Mouse (Mus musculus): ENCODE results near the gene Zfp839. TPM values are rescaled to one million over a fixed set of nuclear protein-coding genes. Genes with fewer than 3 reads are reported as not detected.

Gene Zfp839
- polyA plus RNA-seq, 1 experiment = 4.1 TPM

DNA sequence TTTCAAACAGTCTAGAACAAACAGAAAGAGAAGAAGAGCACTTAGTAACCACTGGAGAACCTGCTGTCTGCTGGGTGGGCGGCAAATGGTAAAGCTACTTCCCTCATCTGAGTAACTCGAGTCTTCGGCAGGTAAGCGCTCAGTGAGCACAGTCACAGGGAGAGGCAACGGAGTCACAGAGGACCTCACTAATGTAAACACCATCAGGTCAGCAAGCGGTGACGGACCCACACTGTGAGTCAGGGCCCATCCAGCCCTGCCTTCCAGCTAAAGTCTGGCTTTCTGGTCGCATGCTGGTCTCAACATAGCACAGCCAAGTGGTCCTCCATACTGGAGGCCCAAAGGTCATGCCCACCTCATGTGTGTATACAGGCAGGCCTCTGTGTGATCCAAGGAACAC is 30.7 kb upstream of the Zfp839 start:
- no peak for DNase-seq (ENCODE audit: low read depth)
- TF ChIP-seq POLR2A (IDR thresholded peaks at IDR 0.05; ENCODE audit: borderline replicate concordance, extremely low read depth, insufficient read depth, insufficient read length, poor library complexity, severe bottlenecking) (no peak), CTCF (IDR thresholded peaks at IDR 0.05; ENCODE audit: borderline replicate concordance, extremely low read depth, insufficient read depth, insufficient read length) (no peak)

DNA sequence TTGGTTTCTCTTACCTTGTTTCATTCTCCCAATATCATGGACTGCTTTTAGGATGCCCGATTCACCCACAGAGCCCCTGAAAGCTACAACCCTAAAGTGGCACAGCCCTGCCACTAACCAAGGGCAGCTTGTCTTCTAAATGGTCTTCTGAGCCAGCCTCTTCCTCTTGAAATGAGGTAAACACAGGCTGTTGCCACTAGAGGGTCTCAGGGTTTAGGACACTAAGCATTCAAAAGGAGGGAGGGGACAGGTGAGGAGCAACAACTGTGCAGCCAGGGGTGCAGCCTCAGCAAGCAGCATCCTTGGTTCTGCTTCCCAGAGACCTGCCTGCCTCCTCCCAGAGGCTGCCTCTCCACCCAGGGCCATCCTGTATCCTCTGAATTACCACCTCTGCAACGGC is 28.3 kb upstream of the Zfp839 start:
- no peak for DNase-seq (ENCODE audit: low read depth)
- TF ChIP-seq POLR2A (IDR thresholded peaks at IDR 0.05; ENCODE audit: borderline replicate concordance, extremely low read depth, insufficient read depth, insufficient read length, poor library complexity, severe bottlenecking) (no peak), CTCF (IDR thresholded peaks at IDR 0.05; ENCODE audit: borderline replicate concordance, extremely low read depth, insufficient read depth, insufficient read length) (no peak)

DNA sequence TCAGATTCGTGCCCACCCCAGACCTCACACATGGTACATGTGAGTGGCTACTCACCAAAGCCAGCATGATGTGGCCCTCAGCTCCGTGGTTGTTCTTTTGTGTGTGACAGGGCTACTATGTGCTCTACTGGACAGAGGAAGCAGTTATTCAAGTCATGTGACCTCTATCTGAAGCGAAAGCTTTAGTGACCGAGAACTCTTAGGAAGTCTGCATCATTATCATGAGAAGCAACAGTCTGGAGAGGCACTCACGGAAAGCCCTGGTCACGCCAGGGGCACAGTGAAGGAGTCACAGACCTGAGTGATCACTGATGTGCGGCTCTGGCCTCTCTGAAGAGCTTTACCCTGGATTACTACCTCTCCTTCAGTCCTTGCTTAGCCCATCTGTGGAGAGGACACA is 27.7 kb upstream of the Zfp839 start:
- TF ChIP-seq POLR2A (IDR thresholded peaks at IDR 0.05; ENCODE audit: borderline replicate concordance, extremely low read depth, insufficient read depth, insufficient read length, poor library complexity, severe bottlenecking) (no peak), CTCF (IDR thresholded peaks at IDR 0.05; ENCODE audit: borderline replicate concordance, extremely low read depth, insufficient read depth, insufficient read length) (no peak)
- no peak for DNase-seq (ENCODE audit: low read depth)

DNA sequence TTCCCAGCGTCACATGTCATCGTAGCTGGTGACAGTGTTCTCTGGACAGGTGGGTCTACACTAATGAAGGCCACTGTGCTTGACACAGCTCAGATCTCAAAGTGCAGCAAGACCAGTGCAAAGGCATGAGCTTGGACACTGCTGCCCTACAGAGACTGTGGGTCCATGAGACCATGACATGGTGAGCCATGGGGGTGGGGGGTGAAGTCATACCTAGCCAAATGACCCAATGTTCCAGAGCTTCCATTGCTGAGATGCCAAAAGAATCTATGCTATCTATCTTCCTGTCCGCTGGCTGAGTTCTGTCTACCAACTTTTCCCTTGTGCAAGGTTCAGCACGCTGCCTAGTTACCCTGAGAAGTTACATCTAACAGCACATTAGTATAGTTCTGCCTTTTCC is 21.1 kb upstream of the Zfp839 start:
- no peak for DNase-seq (ENCODE audit: low read depth)
- TF ChIP-seq CTCF (IDR thresholded peaks at IDR 0.05; ENCODE audit: borderline replicate concordance, extremely low read depth, insufficient read depth, insufficient read length) = no peak
- no peak for TF ChIP-seq POLR2A (IDR thresholded peaks at IDR 0.05; ENCODE audit: borderline replicate concordance, extremely low read depth, insufficient read depth, insufficient read length, poor library complexity, severe bottlenecking)

DNA sequence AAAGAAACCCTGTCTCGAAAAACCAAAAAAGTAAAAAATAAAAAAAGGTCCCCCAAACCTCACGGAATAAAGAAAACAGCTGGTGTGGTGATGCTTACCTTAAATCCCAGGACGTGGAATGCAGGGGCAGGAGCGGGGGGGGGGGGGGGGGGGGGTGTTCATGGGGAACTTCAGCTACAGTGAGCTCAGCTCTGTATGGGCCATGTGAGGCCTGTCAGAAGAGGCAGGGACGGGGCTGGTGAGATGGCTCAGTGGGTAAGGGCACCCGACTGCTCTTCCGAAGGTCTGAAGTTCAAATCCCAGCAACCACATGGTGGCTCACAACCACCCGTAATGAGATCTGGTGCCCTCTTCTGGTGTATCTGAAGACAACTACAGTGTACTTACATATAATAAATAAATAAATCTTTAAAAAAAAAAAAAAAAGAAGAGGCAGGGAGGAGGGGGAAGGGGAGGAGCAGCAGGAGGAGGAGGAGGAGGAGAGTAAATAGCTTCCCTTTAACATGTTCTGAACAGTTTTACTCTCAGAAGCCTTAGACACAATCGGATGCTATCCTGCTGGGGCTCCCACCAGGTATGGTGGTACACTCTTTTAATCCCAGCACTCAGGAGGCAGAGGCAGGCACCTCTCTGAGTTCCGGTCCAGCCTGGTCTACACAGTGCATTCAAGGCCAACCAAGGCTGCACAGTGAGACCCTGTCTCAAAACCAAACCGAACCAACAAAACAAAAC is 19.6 kb upstream of the Zfp839 start:
- no peak for DNase-seq (ENCODE audit: low read depth)
- no peak for TF ChIP-seq POLR2A (IDR thresholded peaks at IDR 0.05; ENCODE audit: borderline replicate concordance, extremely low read depth, insufficient read depth, insufficient read length, poor library complexity, severe bottlenecking)
- TF ChIP-seq CTCF (IDR thresholded peaks at IDR 0.05; ENCODE audit: borderline replicate concordance, extremely low read depth, insufficient read depth, insufficient read length) = no peak

DNA sequence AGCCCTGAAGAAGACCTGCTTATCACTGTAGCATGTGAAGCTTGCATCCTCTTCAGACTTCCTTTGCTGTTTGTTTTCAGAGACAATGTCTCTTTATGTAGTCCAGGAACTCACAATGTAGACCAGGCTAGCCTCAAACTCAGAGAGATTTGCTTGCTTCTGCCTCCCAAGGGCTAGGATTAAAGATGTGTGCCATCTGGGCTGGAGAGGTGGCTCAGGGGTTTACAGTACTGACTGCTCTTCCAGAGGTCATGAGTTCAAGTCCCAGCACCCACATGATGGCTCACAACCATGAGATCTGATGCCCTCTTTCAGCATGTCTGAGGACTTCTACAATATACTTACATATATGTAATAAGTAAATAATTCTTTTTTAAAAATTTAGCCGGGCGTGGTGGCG is 14.9 kb upstream of the Zfp839 start:
- DNase-seq (ENCODE audit: low read depth) = no peak
- TF ChIP-seq POLR2A (IDR thresholded peaks at IDR 0.05; ENCODE audit: borderline replicate concordance, extremely low read depth, insufficient read depth, insufficient read length, poor library complexity, severe bottlenecking) (no peak), CTCF (IDR thresholded peaks at IDR 0.05; ENCODE audit: borderline replicate concordance, extremely low read depth, insufficient read depth, insufficient read length) (no peak)

DNA sequence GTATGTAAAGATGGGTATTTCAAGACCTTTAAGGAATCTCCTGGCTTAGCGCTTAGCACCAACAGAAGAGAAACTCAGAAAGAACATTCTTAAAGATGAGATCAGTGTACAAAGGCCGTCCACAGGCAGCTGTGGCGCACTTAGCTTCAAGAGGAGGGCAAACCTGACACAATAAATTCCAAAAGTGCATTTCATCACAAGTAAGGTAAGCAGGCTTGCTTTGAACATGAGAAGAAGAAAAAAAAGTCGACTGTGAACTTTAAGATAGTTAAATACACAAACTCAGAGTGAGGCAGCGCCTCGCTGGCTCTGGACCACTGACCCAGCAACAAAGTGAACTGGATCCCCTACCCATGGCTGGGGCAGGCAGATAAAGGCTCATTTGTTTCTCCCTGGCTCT is 13.3 kb upstream of the Zfp839 start:
- DNase-seq (ENCODE audit: low read depth) = no peak
- TF ChIP-seq CTCF (IDR thresholded peaks at IDR 0.05; ENCODE audit: borderline replicate concordance, extremely low read depth, insufficient read depth, insufficient read length) (no peak), POLR2A (IDR thresholded peaks at IDR 0.05; ENCODE audit: borderline replicate concordance, extremely low read depth, insufficient read depth, insufficient read length, poor library complexity, severe bottlenecking) (no peak)

DNA sequence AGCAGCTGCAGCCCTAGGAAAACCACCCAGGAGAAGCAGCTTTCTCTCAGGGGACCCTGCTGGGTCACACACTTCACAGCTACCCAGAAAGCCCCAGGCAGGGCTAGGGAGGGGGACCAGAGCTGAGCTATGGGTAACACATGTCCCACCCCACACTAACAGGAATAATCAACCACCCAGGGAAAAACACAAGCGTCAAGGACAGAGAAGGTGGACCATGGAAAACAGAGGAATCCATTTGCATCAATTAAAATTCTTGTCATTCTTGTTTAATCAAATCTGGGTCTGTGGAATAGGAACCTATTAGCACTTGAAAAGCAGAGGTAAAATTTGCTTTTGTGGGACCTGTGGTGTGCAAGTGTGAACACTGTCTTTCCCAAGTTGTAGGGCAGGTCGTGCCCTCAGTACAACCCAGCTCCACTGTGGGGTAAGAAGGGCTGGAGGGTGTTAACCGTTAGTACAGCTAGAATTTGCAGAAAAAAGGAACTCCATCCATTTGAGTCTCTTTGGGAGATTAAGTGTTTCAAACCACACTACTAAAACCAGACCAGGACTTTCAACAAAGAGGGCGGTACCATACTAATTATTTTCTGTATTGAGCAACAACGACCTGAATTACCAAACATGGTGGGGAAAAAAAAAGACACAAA is 12.7 kb upstream of the Zfp839 start:
- TF ChIP-seq POLR2A (IDR thresholded peaks at IDR 0.05; ENCODE audit: borderline replicate concordance, extremely low read depth, insufficient read depth, insufficient read length, poor library complexity, severe bottlenecking) (no peak), CTCF (IDR thresholded peaks at IDR 0.05; ENCODE audit: borderline replicate concordance, extremely low read depth, insufficient read depth, insufficient read length) (no peak)
- peak; percentile 85 for DNase-seq (ENCODE audit: low read depth)

DNA sequence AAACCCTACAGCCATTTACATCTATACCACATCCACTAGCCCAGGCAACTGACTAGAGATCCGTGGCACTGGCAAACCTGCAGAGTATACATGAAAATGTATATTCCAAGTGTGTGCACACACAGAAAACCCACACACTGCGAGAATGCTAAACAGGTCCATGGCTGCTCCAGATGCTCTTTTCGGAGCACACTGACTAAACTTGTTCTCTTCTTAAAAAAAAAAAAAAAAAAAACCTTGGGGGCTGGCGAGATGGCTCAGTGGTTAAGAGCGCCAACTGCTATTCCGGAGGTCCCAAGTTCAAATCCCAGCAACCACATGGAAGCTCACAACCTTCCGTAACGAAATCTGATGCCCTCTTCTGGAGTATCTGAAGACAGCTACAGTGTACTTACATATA is 12.2 kb upstream of the Zfp839 start:
- no peak for DNase-seq (ENCODE audit: low read depth)
- no peak for TF ChIP-seq CTCF (IDR thresholded peaks at IDR 0.05; ENCODE audit: borderline replicate concordance, extremely low read depth, insufficient read depth, insufficient read length)
- no peak for TF ChIP-seq POLR2A (IDR thresholded peaks at IDR 0.05; ENCODE audit: borderline replicate concordance, extremely low read depth, insufficient read depth, insufficient read length, poor library complexity, severe bottlenecking)

DNA sequence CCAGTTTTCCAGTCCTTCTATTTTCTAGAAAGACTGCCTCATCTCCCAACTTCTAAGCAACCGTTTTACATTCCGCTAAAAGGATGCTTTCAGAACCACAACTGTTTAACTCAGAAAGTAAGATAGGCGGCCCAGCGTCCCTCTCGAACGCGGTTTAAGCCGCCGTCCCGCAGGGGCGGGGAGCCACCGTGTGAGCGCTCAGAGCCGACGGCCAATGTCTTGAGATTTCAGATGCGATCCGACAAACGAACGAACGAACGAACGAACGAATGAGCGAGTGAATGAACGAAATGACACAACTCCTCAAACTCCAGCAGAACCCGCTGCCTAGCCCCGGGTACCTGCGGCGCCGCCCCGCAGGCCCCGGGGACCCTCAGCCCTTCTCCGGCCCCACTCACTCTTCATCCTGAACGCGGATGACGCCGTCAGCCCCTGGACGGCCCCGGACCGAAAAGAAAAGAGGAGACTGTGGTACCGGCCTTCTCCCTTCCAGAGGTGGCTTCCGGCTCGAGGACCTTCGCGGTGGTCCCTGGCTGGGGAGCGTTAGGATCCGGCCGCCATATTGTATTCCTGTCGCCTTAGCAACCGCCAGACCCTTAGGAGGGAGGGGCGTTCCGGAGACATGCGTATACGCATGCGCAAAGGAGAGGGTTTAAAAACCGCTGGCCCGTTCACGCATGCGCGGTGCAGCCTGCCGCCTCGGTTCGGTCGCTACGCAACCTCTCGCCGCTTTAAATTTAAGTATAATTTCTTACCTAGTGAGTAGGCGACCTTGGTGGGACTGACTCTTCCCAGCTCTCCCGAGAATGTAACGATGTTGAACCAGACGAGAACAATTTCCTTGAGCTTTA is 9.5 kb upstream of the Zfp839 start, which contains the start of gene Mok:
Gene Mok (minus strand): TSS at position 592 of the 851 bp plus-strand sequence.
- no peak for TF ChIP-seq CTCF (IDR thresholded peaks at IDR 0.05; ENCODE audit: borderline replicate concordance, extremely low read depth, insufficient read depth, insufficient read length)
- TF ChIP-seq POLR2A (IDR thresholded peaks at IDR 0.05; ENCODE audit: borderline replicate concordance, extremely low read depth, insufficient read depth, insufficient read length, poor library complexity, severe bottlenecking) = peak; percentile 45; the same call in 1 of the 2 replicates
- DNase-seq (ENCODE audit: low read depth) = peak; percentile 97
